Mouse (Mus musculus): Measurements from ENCODE around the gene Uqcc1. TPM values are rescaled to one million over a fixed set of nuclear protein-coding genes. Genes with fewer than 3 reads are reported as not detected.

The Uqcc1 gene
- total RNA-seq, 2 experiments from 2014 or later, result 70.4 to 75.7 TPM

DNA sequence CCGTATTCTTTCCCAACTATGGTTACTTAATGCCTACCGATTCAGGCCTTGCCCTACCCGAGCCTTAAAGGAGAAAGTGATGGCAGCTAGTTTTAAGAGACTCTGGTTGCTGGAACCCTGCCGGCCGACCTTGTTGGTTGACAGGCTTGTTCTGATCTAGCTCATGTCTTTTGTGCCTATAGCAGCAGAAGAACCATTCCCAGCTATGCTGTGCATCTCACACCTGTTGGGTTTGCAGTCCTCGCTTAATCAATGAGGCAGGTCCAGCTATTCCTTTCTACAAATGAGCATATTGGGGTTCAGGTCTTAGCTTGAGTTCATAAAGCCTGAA, 124.2 kb downstream of the Uqcc1 start:
- no peak for DNase-seq (ENCODE audit: extremely low spot score in 1 of 2, low spot score in 2 of 2)
- Histone ChIP-seq H3K27ac (no peak overlapping the region), H3K4me3 (no peak overlapping the region)
- intact Hi-C loops (cut with DNase I), result no loop called here
- no peak for TF ChIP-seq CTCF (IDR thresholded peaks at IDR 0.05)

DNA sequence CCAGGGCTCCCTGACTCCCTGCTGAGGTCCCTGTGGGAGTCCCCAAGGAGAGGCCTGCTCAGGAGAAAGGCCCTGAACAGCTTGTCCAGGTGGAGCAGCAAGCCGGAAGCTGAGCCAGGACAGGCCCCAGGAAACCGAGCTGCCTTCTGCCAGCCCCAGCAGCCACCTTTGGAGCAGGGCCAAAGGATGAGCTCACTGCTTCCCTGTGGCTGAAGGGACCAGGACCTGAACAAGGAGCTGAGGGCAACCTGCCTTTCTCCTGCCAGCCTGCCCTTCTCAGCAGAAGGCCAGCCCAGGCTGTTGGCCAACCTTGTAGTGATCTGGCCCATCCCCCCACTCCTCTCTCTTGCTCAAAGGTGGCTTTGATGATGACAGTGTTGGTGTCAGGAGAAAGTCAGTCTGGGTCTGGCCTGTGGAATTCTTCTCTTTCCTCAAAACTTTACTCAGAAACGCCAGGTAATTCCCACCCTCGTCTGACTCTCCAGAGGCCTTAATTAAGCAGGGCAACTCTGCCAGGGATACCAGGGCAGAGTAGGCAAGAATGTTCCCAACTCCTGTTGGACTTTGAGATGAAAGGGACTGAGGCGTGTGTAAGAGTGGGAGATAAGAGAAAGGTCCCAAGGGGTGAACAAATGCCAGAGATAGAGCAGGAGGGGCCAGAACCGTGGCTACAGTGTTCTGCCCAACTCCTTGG, 124.7 kb downstream of the Uqcc1 start:
- no peak for DNase-seq (ENCODE audit: extremely low spot score in 1 of 2, low spot score in 2 of 2)
- H3K27ac ChIP-seq, result no peak overlapping the region
- intact Hi-C loops (cut with DNase I), result no loop called here
- H3K4me3 ChIP-seq, result no peak overlapping the region
- no peak for TF ChIP-seq CTCF (IDR thresholded peaks at IDR 0.05)

DNA sequence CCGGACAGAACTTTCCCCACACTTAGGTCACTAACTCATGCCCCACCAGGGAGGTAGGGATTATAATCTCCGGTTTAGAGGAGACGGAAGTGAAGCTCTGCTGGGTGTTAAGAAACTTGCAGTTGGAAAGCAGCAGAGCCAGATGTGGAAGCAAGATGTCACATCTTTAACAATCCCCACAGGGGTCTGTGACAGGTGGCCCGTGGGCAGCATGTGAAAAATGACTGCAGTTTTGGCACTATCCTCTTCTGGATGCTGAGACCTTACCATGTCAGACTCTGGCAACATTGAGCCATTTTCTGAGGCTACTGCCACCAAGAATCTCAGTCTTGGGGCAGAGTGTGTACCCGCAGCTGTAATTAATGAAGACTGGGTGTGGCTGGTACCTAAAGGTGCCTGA, 126.1 kb downstream of the Uqcc1 start:
- Histone ChIP-seq H3K4me3 (no peak overlapping the region), H3K27ac (no peak overlapping the region)
- no peak for TF ChIP-seq CTCF (IDR thresholded peaks at IDR 0.05)
- DNase-seq (ENCODE audit: extremely low spot score in 1 of 2, low spot score in 2 of 2), result no peak
- intact Hi-C loops (cut with DNase I), result no loop called here

DNA sequence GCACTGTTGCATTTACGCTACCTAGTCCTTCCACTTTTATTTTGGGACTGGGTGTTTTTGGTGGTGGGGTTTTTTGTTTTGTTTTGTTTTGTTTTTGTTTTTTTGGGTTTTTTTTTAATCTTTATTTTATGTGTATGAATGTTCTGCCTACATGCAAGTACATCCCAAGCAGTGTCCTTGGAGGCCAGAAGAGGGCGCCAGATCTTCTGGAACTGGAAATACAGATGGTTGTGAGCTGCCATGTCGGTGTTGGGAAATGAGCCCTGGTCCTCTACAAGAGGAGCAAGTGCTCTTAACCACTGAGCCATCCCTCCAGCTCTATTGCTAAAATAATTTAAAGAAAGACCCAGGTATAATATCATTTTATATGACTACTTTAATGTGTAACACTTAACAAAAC, 127.3 kb downstream of the Uqcc1 start:
- intact Hi-C loops (cut with DNase I), result no loop called here
- no peak overlapping the region for H3K4me3 ChIP-seq
- no peak overlapping the region for H3K27ac ChIP-seq
- peak; percentile 49 for TF ChIP-seq CTCF (IDR thresholded peaks at IDR 0.05)
- DNase-seq (ENCODE audit: extremely low spot score in 1 of 2, low spot score in 2 of 2), result no peak

DNA sequence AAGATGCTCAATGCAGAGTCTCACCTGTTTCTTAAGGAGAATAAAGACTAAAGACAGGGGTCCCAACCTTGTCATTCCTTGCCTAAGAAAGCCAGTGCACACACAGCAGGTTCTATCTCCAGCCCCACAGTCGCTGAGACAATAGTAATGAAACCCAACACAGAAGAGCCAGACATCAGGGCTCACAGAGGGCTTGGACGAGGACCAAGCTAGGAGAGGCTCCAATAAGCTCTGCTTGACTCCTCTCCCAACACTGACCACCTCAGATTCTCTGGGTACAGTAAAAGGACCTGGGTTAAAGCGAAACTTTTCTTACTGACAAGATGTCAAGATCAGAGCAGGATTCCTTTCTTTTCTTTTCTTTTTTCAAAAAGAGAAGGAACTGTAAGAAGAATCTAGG, 131.5 kb downstream of the Uqcc1 start:
- no peak overlapping the region for H3K27ac ChIP-seq
- intact Hi-C loops (cut with DNase I), result no loop called here
- no peak for DNase-seq (ENCODE audit: extremely low spot score in 1 of 2, low spot score in 2 of 2)
- no peak overlapping the region for H3K4me3 ChIP-seq
- TF ChIP-seq CTCF (IDR thresholded peaks at IDR 0.05), result no peak

Other genes with a start within 250 kb of the Uqcc1 start
- gene Trpc4ap, start 237.9 kb downstream of the Uqcc1 start, total RNA-seq (2021), result 100 to 1,000 TPM; 147 to 153 TPM
- 10 to 100 TPM; 18.7 to 19.2 TPM for gene Edem2, start 200.8 kb downstream of the Uqcc1 start, total RNA-seq (2021)
- not detected for gene Gm17581, start 194.4 kb downstream of the Uqcc1 start, total RNA-seq (2021)
- 1 to 10 TPM; 1.2 to 1.4 TPM for gene Procr, start 179.2 kb downstream of the Uqcc1 start, total RNA-seq (2021)
- 10 to 100 TPM; 35.6 to 37.8 TPM for gene Mmp24, start 155.0 kb downstream of the Uqcc1 start, total RNA-seq (2021)
- gene BC029722, start 110.9 kb downstream of the Uqcc1 start, total RNA-seq (2021), result 10 to 100 TPM; 53.1 to 56.8 TPM
- 10 to 100 TPM; 67.0 to 71.0 TPM for gene Eif6, start 103.4 kb downstream of the Uqcc1 start, total RNA-seq (2021)
- not detected for gene Fam83c, start 95.5 kb downstream of the Uqcc1 start, total RNA-seq (2021)
- not detected for gene Gm15557, start 10.4 kb upstream of the Uqcc1 start, total RNA-seq (2021)
- gene Gdf5, start 15.1 kb upstream of the Uqcc1 start, total RNA-seq (2021), result under 1 TPM in 1 of 2 experiments, not detected in 1; 0.25 TPM
- gene Cep250, start 26.1 kb upstream of the Uqcc1 start, total RNA-seq (2021), result 10 to 100 TPM; 19.5 to 19.9 TPM
- 1 to 10 TPM; 1.4 to 2.0 TPM for gene 6430550D23Rik, start 77.7 kb upstream of the Uqcc1 start, total RNA-seq (2021)
- 100 to 1,000 TPM; 187 to 188 TPM for gene Ergic3, start 77.7 kb upstream of the Uqcc1 start, total RNA-seq (2021)
- gene Fer1l4, start 122.6 kb upstream of the Uqcc1 start, total RNA-seq (2021), result not detected
- gene Spag4, start 134.9 kb upstream of the Uqcc1 start, total RNA-seq (2021), result 1 to 10 TPM; 3.8 to 4.1 TPM
- gene Cpne1, start 181.7 kb upstream of the Uqcc1 start, total RNA-seq (2021), result 10 to 100 TPM; 26.3 to 33.0 TPM
- 10 to 100 TPM; 27.7 to 36.0 TPM for gene Rbm12, start 181.7 kb upstream of the Uqcc1 start, total RNA-seq (2021)
- 10 to 100 TPM; 17.5 to 17.7 TPM for gene Gm28036, start 196.8 kb upstream of the Uqcc1 start, total RNA-seq (2021)
- 100 to 1,000 TPM; 142 to 153 TPM for gene Romo1, start 213.7 kb upstream of the Uqcc1 start, total RNA-seq (2021)
- gene Nfs1, start 213.9 kb upstream of the Uqcc1 start, total RNA-seq (2021), result 10 to 100 TPM; 36.3 to 42.0 TPM
- 100 to 1,000 TPM; 286 to 301 TPM for gene Rbm39, start 249.9 kb upstream of the Uqcc1 start, total RNA-seq (2021)